Mouse (Mus musculus): ENCODE measurements around the gene Olfml1. TPM values are rescaled to one million over a fixed set of nuclear protein-coding genes. Genes with fewer than 3 reads are reported as not detected.

The Olfml1 gene
- polyA plus RNA-seq, 1 experiment from 2014 or later, result 1.6 TPM

DNA sequence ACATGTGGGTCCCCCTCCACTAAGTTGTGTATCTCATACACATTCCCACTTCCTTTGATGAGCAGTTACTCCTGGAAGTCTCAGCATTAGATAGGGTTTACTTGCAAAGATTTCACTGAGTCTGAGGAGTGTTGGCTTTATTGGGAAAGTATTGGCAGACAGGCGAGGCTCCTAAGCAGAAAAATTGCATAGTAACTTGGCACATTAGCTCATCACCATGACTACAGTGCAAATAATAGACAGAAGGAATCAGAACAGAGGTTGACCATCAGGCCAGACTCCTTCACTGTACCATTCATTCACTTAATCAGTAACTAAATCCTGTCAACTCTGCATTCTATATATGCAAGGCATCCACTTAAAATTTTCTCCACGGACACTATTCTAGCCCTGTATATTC is 6.6 kb upstream of the Olfml1 start:
- TF ChIP-seq EP300 (IDR thresholded peaks at IDR 0.05; ENCODE audit: low read depth) (no peak), CTCF (IDR thresholded peaks at IDR 0.05; ENCODE audit: low read depth) (no peak)
- H3K4me3 ChIP-seq (ENCODE audit: low read depth, low read length), result no peak overlapping the region
- 71% methylated on average over 2 of the region's 2 CpGs for WGBS (ENCODE audit: insufficient replicate concordance)
- no peak overlapping the region for H3K27ac ChIP-seq (ENCODE audit: low read depth)
- DNase-seq (no peak), ATAC-seq (no peak)
- no peak overlapping the region for H3K4me2 ChIP-seq (ENCODE audit: low read depth, low read length)
- no peak overlapping the region for H3K9ac ChIP-seq (replicated peaks)
- H3K9me3 ChIP-seq (ENCODE audit: low read length), result no peaks in the 10 kb centered on the region
- no peaks in the 10 kb centered on the region for H3K27me3 ChIP-seq (ENCODE audit: insufficient read depth, low read length)
- H3K36me3 ChIP-seq (replicated peaks; ENCODE audit: insufficient read depth, low read length), result no peaks in the 10 kb centered on the region
- H3K4me1 ChIP-seq (ENCODE audit: insufficient read depth), result no peaks in the 10 kb centered on the region

- TF ChIP-seq CTCF (IDR thresholded peaks at IDR 0.05; ENCODE audit: low read depth) (no peak), EP300 (IDR thresholded peaks at IDR 0.05; ENCODE audit: low read depth) (no peak)
- Histone ChIP-seq H3K9me3 (ENCODE audit: low read length) (no peaks in the 10 kb centered on the region), H3K4me1 (ENCODE audit: insufficient read depth) (no peaks in the 10 kb centered on the region), H3K9ac (replicated peaks) (no peak overlapping the region), H3K4me2 (ENCODE audit: low read depth, low read length) (no peak overlapping the region), H3K4me3 (ENCODE audit: low read depth, low read length) (no peak overlapping the region), H3K27ac (ENCODE audit: low read depth) (no peak overlapping the region), H3K27me3 (ENCODE audit: insufficient read depth, low read length) (no peaks in the 10 kb centered on the region), H3K36me3 (replicated peaks; ENCODE audit: insufficient read depth, low read length) (no peaks in the 10 kb centered on the region)
- ATAC-seq, result no peak
- DNase-seq, result no peak
- 41% methylated on average over 3 of the region's 3 CpGs for WGBS (ENCODE audit: insufficient replicate concordance)
Measured at GRCm38 (mm10) chr7:107561584-107561983, 5.7 kb upstream of the Olfml1 start.

DNA sequence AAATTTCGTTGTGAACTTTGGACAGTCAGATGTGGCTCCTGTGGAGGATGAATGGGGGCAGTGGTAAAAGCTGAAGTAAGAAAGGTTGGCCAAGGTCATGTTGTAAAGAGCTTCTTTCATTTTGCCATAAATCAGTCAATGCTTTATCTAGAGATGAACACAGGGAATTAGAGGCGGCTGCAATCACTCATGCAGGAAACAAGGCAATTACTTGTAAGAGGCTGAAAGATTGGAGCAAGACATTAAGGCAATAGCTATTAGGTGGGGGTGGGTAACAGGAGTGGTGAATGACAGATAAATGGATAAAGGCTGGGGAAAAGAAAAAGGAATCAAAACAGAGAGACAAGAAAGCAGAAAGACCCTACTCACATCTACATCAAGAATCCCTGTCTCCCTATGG is 3.5 kb upstream of the Olfml1 start:
- Histone ChIP-seq H3K4me3 (ENCODE audit: low read depth, low read length) (no peak overlapping the region), H3K9ac (replicated peaks) (no peak overlapping the region), H3K9me3 (ENCODE audit: low read length) (no peaks in the 10 kb centered on the region), H3K27me3 (ENCODE audit: insufficient read depth, low read length) (no peaks in the 10 kb centered on the region), H3K27ac (ENCODE audit: low read depth) (no peak overlapping the region), H3K4me2 (ENCODE audit: low read depth, low read length) (no peak overlapping the region), H3K4me1 (ENCODE audit: insufficient read depth) (no peaks in the 10 kb centered on the region), H3K36me3 (replicated peaks; ENCODE audit: insufficient read depth, low read length) (no peaks in the 10 kb centered on the region)
- TF ChIP-seq EP300 (IDR thresholded peaks at IDR 0.05; ENCODE audit: low read depth) (no peak), CTCF (IDR thresholded peaks at IDR 0.05; ENCODE audit: low read depth) (no peak)
- no peak for ATAC-seq
- no peak for DNase-seq
- 51% methylated on average over 2 of the region's 2 CpGs for WGBS (ENCODE audit: insufficient replicate concordance)

GRCm38 (mm10) chr7:107567674-107568073 is 428 bp downstream of the Olfml1 start:
- Histone ChIP-seq H3K9ac (replicated peaks) (no peak overlapping the region), H3K9me3 (ENCODE audit: low read length) (no peaks in the 10 kb centered on the region), H3K27me3 (ENCODE audit: insufficient read depth, low read length) (no peaks in the 10 kb centered on the region), H3K36me3 (replicated peaks; ENCODE audit: insufficient read depth, low read length) (no peaks in the 10 kb centered on the region), H3K4me3 (ENCODE audit: low read depth, low read length) (peak overlapping the region; percentile 19; the same call in 1 of the 2 replicates), H3K4me2 (ENCODE audit: low read depth, low read length) (peak overlapping the region; percentile 33), H3K4me1 (ENCODE audit: insufficient read depth) (no peaks in the 10 kb centered on the region), H3K27ac (ENCODE audit: low read depth) (no peak overlapping the region)
- WGBS (ENCODE audit: insufficient replicate concordance), result 63% methylated on average over 5 of the region's 5 CpGs
- TF ChIP-seq CTCF (IDR thresholded peaks at IDR 0.05; ENCODE audit: low read depth) (no peak), EP300 (IDR thresholded peaks at IDR 0.05; ENCODE audit: low read depth) (no peak)
- no peak for ATAC-seq
- no peak for DNase-seq

DNA sequence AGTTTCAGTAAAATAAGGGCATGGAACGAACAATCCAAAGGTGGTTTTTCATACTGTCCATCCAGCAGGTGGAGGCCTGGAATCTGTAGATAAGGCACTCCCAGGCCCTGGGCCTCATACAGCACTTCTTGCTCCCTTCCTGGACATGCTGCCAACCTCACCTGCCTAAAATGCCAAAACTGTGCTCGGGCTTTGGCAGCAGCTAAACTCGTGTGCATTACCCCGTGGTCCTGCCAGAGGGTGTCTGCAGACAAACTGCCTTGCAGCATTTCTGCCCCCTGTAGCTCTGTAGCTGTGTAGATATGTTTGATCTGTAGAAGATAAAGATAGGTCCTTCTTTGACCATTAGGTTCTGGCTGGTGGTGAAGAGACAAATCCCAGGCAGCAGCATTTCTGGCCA is 1.7 kb downstream of the Olfml1 start:
- no peaks in the 10 kb centered on the region for H3K36me3 ChIP-seq (replicated peaks; ENCODE audit: insufficient read depth, low read length)
- no peak for TF ChIP-seq CTCF (IDR thresholded peaks at IDR 0.05; ENCODE audit: low read depth)
- TF ChIP-seq EP300 (IDR thresholded peaks at IDR 0.05; ENCODE audit: low read depth), result no peak
- no peak overlapping the region for H3K27ac ChIP-seq (ENCODE audit: low read depth)
- H3K9ac ChIP-seq (replicated peaks), result no peak overlapping the region
- DNase-seq (no peak), ATAC-seq (no peak)
- 0 out of 2 replicates have a peak overlapping the region, but pooled peaks have one; percentile 18 for H3K4me2 ChIP-seq (ENCODE audit: low read depth, low read length)
- H3K27me3 ChIP-seq (ENCODE audit: insufficient read depth, low read length), result no peaks in the 10 kb centered on the region
- H3K4me1 ChIP-seq (ENCODE audit: insufficient read depth), result no peaks in the 10 kb centered on the region
- H3K4me3 ChIP-seq (ENCODE audit: low read depth, low read length), result no peak overlapping the region
- H3K9me3 ChIP-seq (ENCODE audit: low read length), result no peaks in the 10 kb centered on the region
- 59% methylated on average over 4 of the region's 4 CpGs for WGBS (ENCODE audit: insufficient replicate concordance)

DNA sequence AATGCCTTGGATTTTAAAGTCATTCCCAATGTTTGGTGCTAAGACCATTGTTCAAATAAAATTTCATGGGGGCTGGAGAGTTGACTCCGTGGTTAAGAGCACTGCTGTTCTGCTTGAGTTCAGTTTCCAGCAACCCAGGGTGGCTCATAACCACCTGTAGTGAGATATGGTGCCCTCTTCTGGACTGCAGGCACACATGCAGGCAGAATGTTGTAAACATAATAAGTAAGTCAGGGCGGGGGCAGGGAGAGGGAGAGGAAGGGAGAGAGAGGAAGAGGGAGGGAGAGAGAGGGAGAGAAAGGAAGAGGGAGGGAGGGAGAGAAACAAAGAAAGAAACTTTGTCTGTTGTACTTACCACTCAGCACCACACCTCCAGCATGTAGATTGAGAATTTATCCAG is 6.6 kb downstream of the Olfml1 start:
- 64% methylated on average over 2 of the region's 2 CpGs for WGBS (ENCODE audit: insufficient replicate concordance)
- no peak overlapping the region for H3K27ac ChIP-seq (ENCODE audit: low read depth)
- H3K9ac ChIP-seq (replicated peaks), result no peak overlapping the region
- no peaks in the 10 kb centered on the region for H3K4me1 ChIP-seq (ENCODE audit: insufficient read depth)
- H3K9me3 ChIP-seq (ENCODE audit: low read length), result no peaks in the 10 kb centered on the region
- H3K27me3 ChIP-seq (ENCODE audit: insufficient read depth, low read length), result no peaks in the 10 kb centered on the region
- DNase-seq (no peak), ATAC-seq (no peak)
- no peak overlapping the region for H3K4me2 ChIP-seq (ENCODE audit: low read depth, low read length)
- no peaks in the 10 kb centered on the region for H3K36me3 ChIP-seq (replicated peaks; ENCODE audit: insufficient read depth, low read length)
- TF ChIP-seq CTCF (IDR thresholded peaks at IDR 0.05; ENCODE audit: low read depth) (peak; percentile 33), EP300 (IDR thresholded peaks at IDR 0.05; ENCODE audit: low read depth) (no peak)
- H3K4me3 ChIP-seq (ENCODE audit: low read depth, low read length), result no peak overlapping the region

GRCm38 (mm10) chr7:107574276-107574675 is 7.0 kb downstream of the Olfml1 start:
- Histone ChIP-seq H3K4me3 (ENCODE audit: low read depth, low read length) (no peak overlapping the region), H3K4me1 (ENCODE audit: insufficient read depth) (no peaks in the 10 kb centered on the region), H3K27ac (ENCODE audit: low read depth) (no peak overlapping the region), H3K9ac (replicated peaks) (no peak overlapping the region), H3K4me2 (ENCODE audit: low read depth, low read length) (no peak overlapping the region), H3K36me3 (replicated peaks; ENCODE audit: insufficient read depth, low read length) (no peaks in the 10 kb centered on the region), H3K27me3 (ENCODE audit: insufficient read depth, low read length) (no peaks in the 10 kb centered on the region), H3K9me3 (ENCODE audit: low read length) (no peaks in the 10 kb centered on the region)
- ATAC-seq (no peak), DNase-seq (no peak)
- TF ChIP-seq EP300 (IDR thresholded peaks at IDR 0.05; ENCODE audit: low read depth), result no peak
- 74% methylated on average over 3 of the region's 3 CpGs for WGBS (ENCODE audit: insufficient replicate concordance)

Measured in liver, postnatal 0 days (tissue).